Mouse (Mus musculus) thymus, adult 2 months (tissue): Measurements from ENCODE around the gene Fam189a1. TPM values are rescaled to one million over a fixed set of nuclear protein-coding genes. Genes with fewer than 3 reads are reported as not detected.

Source experiments
- DNase-seq: peaks from one replicate; pipeline ENCODE4 v3.0.0; 2021
- H3K27ac ChIP-seq: fragments of 200-500 bp; 2 replicates; pipeline ENCODE4 v1.5.1; 2012; ENCODE audit warnings: low read length, control low read depth; ENCODE audit not compliant: control insufficient read depth, insufficient read depth
- H3K27me3 ChIP-seq: fragments of 200-500 bp; 2 replicates; pipeline ENCODE4 v1.6.1; 2012; ENCODE audit warnings: mild to moderate bottlenecking, low read length, moderate library complexity, mixed read lengths; ENCODE audit not compliant: control insufficient read depth, insufficient read depth
- H3K36me3 ChIP-seq: fragments of 200-500 bp; 2 replicates; pipeline ENCODE4 v1.6.1; 2012; ENCODE audit warnings: mild to moderate bottlenecking, low read length, moderate library complexity; ENCODE audit not compliant: control insufficient read depth, insufficient read depth
- H3K4me1 ChIP-seq: fragments of 200-500 bp; replicated peaks from 2 replicates; pipeline ENCODE4 v1.6.1; 2012; ENCODE audit warnings: low read length; ENCODE audit not compliant: control insufficient read depth, insufficient read depth
- H3K4me3 ChIP-seq: fragments of 200-500 bp; 2 replicates; pipeline ENCODE4 v1.5.1; 2012; ENCODE audit warnings: mild to moderate bottlenecking, low read length, control low read depth, moderate library complexity; ENCODE audit not compliant: control insufficient read depth, insufficient read depth
- CTCF ChIP-seq: fragments of 200-500 bp; IDR thresholded peaks from 2 replicates; pipeline ENCODE4 v1.5.1; 2012; ENCODE audit warnings: mild to moderate bottlenecking, control low read depth, low read length, moderate library complexity, borderline replicate concordance; ENCODE audit not compliant: control insufficient read depth, poor library complexity, insufficient read depth; ENCODE audit errors: extremely low read depth
- POLR2A ChIP-seq: fragments of 200-500 bp; IDR thresholded peaks from 2 replicates; pipeline ENCODE4 v1.6.1; 2012; ENCODE audit warnings: mild to moderate bottlenecking, low read length, control low read depth, moderate library complexity; ENCODE audit not compliant: control insufficient read depth, poor library complexity, insufficient read depth; ENCODE audit errors: extremely low read depth
- WGBS: fragments of 180-500 bp; shearing (Covaris S2); methylation state at CpG from one replicate; pipeline ENCODE4 v1.1.7; 2018; 5-methylcytosine and 5-hydroxymethylcytosine counted together
- polyA plus RNA-seq: library from polyadenylated mRNA; depleted of rRNA; stranded (reverse); fragments of >200 nt; gene quantifications from 2 replicates; pipeline ENCODE4 v1.2.3, GENCODE M21; 2012

Fam189a1 gene
- polyA plus RNA-seq, 1 experiment: 1.9 TPM

- 91% methylated on average over 5 of the region's 5 CpGs for WGBS
- H3K4me3 ChIP-seq: no peak overlapping the region
- H3K4me1 ChIP-seq: no peaks in the 10 kb centered on the region
- no peaks in the 10 kb centered on the region for H3K27me3 ChIP-seq
- H3K36me3 ChIP-seq: no peaks in the 10 kb centered on the region
- TF ChIP-seq POLR2A (no peak), CTCF (no peak)
- DNase-seq: no peak
- no peak overlapping the region for H3K27ac ChIP-seq
Observed at GRCm38 (mm10) chr7:64944686-64945085, 211.7 kb downstream of the Fam189a1 start.

GRCm38 (mm10) chr7:64944175-64944574 is 212.2 kb downstream of the Fam189a1 start:
- H3K27ac ChIP-seq: no peak overlapping the region
- H3K36me3 ChIP-seq: no peaks in the 10 kb centered on the region
- H3K4me1 ChIP-seq: no peaks in the 10 kb centered on the region
- no peaks in the 10 kb centered on the region for H3K27me3 ChIP-seq
- TF ChIP-seq POLR2A: no peak
- TF ChIP-seq CTCF: no peak
- no peak overlapping the region for H3K4me3 ChIP-seq
- WGBS: 81% methylated on average over 8 of the region's 8 CpGs
- DNase-seq: no peak

GRCm38 (mm10) chr7:64936927-64937326 is 219.4 kb downstream of the Fam189a1 start:
- Histone ChIP-seq H3K27ac (no peak overlapping the region), H3K4me1 (no peaks in the 10 kb centered on the region), H3K4me3 (no peak overlapping the region), H3K27me3 (no peaks in the 10 kb centered on the region), H3K36me3 (no peaks in the 10 kb centered on the region)
- WGBS: 89% methylated on average over 4 of the region's 4 CpGs
- TF ChIP-seq CTCF (no peak), POLR2A (no peak)
- no peak for DNase-seq

- no peak for DNase-seq
- no peaks in the 10 kb centered on the region for H3K27me3 ChIP-seq
- H3K27ac ChIP-seq: no peak overlapping the region
- H3K36me3 ChIP-seq: no peaks in the 10 kb centered on the region
- no peak overlapping the region for H3K4me3 ChIP-seq
- no peaks in the 10 kb centered on the region for H3K4me1 ChIP-seq
- 78% methylated on average over 3 of the region's 3 CpGs for WGBS
- no peak for TF ChIP-seq POLR2A
- TF ChIP-seq CTCF: no peak
Observed at GRCm38 (mm10) chr7:64934115-64934514, 222.3 kb downstream of the Fam189a1 start.

- Histone ChIP-seq H3K4me1 (no peaks in the 10 kb centered on the region), H3K36me3 (no peaks in the 10 kb centered on the region)
- 35% methylated on average over 4 of the region's 4 CpGs for WGBS
Observed at GRCm38 (mm10) chr7:64930980-64931379, 225.4 kb downstream of the Fam189a1 start.

GRCm38 (mm10) chr7:64923918-64924317 is 232.5 kb downstream of the Fam189a1 start:
- Histone ChIP-seq H3K27me3 (no peaks in the 10 kb centered on the region; the same call in 1 of the 2 replicates), H3K4me1 (no peaks in the 10 kb centered on the region), H3K36me3 (no peaks in the 10 kb centered on the region), H3K27ac (no peak overlapping the region), H3K4me3 (no peak overlapping the region)
- no peak for DNase-seq
- no peak for TF ChIP-seq POLR2A
- WGBS: 85% methylated on average over 5 of the region's 5 CpGs

More at GRCm38 (mm10) chr7:64930980-64931379, 225.4 kb downstream of the Fam189a1 start:
- no peaks in the 10 kb centered on the region; the same call in 1 of the 2 replicates for H3K27me3 ChIP-seq
- TF ChIP-seq CTCF: no peak
- TF ChIP-seq POLR2A: no peak
- no peak overlapping the region for H3K4me3 ChIP-seq
- no peak overlapping the region for H3K27ac ChIP-seq
- no peak for DNase-seq

GRCm38 (mm10) chr7:64921189-64921588 is 235.2 kb downstream of the Fam189a1 start:
- Histone ChIP-seq H3K4me3 (no peak overlapping the region), H3K27me3 (no peaks in the 10 kb centered on the region; the same call in 1 of the 2 replicates), H3K36me3 (no peaks in the 10 kb centered on the region), H3K27ac (no peak overlapping the region), H3K4me1 (no peaks in the 10 kb centered on the region)
- no peak for DNase-seq
- 91% methylated on average over 13 of the region's 13 CpGs for WGBS
- TF ChIP-seq CTCF (no peak), POLR2A (no peak)
